Mouse (Mus musculus): ENCODE data around the gene Nr5a2. TPM values are rescaled to one million over a fixed set of nuclear protein-coding genes. Genes with fewer than 3 reads are reported as not detected.
"Not testable (repeated sequence)": the region's sequence is repeated elsewhere in the genome, so short reads cannot be mapped to it uniquely, and the experiment has no call there.

Gene Nr5a2
- polyA plus RNA-seq, 1 experiment from 2014 or later = 0.28 TPM

DNA sequence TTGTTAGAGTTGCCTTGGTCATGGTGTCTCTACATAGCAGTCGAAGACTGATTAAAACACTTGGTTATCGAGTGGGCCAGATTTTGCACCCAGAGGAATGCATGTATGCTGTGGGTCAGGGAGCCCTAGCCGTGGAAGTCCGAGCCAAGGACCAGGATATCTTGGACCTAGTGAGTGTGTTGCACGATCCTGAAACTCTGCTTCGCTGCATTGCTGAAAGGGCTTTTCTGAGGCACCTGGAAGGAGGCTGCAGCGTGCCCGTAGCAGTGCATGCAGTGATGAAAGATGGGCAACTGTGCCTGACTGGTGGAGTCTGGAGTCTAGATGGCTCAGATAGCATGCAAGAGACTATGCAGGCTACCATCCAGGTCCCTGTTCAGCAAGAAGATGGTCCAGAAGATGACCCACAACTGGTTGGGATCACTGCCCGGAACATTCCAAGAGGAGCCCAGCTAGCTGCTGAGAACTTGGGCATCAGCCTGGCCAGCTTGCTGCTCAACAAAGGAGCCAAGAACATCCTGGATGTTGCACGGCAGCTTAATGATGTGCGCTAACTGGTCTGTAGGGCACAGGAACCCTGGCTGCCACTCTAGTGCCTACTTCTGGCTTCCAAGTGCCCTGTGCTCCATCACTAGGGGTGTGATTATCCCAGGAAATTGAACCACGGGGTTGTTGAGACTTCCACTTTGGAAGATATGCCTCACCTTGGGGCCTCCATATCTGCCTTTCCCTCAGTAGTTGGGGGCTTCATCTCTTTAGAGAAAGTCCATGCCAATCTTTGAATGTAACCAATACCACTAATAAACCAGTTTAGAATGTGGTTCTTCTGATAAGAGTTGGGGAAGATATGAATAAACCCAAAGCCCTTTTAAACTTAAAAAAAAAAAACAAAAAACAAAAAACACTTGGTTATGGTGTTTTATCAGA lies 167.0 kb downstream of the Nr5a2 start:
- not testable (repeated sequence) for H3K9ac ChIP-seq (ENCODE audit: low read length); H3K27me3 ChIP-seq (ENCODE audit: control insufficient read depth, insufficient read depth, low read length); H3K9me3 ChIP-seq (ENCODE audit: control insufficient read depth, low read length); H3K36me3 ChIP-seq (ENCODE audit: control insufficient read depth, insufficient read depth, low read length); H3K4me3 ChIP-seq (ENCODE audit: low read depth, low read length); DNase-seq (ENCODE audit: low spot score); ATAC-seq (ENCODE audit: insufficient number of reproducible peaks, low FRiP score, low TSS enrichment, low read depth); H3K4me1 ChIP-seq (ENCODE audit: control insufficient read depth, insufficient read depth, low read length); H3K27ac ChIP-seq (replicated peaks; ENCODE audit: low read depth, low read length); H3K4me2 ChIP-seq (ENCODE audit: low read depth, severe bottlenecking)
- WGBS = 94% methylated on average over 12 of the region's 12 CpGs

Data from limb, embryonic 11.5 days (tissue).